Mouse (Mus musculus) megakaryocyte-erythroid progenitor cell, adult 5-6 weeks (primary cell): ENCODE data around the gene Lpp. TPM values are rescaled to one million over a fixed set of nuclear protein-coding genes. Genes with fewer than 3 reads are reported as not detected.

Experiments
- ATAC-seq: replicated peaks from 2 replicates; pipeline ENCODE4 v1.8.0; 2016; ENCODE audit warnings: mild to moderate bottlenecking, inconsistent platforms; ENCODE audit not compliant: severe bottlenecking, poor library complexity, low FRiP score, low TSS enrichment
- total RNA-seq, 2 experiments: library from RNA; stranded (forward) in 1 of 2; stranded (reverse) in 1 of 2; fragments of 200-1000, 215-1000 nt in 1 of 2; fragments of >200 nt in 1 of 2; fragmentation: Nextera tagmentation in 1 of 2; gene quantifications; 2 replicates each; pipeline ENCODE4 v1.2.3; 2014 to 2017

The Lpp gene
- total RNA-seq, 2 experiments from 2014 or later: 0.47 to 3.3 TPM

DNA sequence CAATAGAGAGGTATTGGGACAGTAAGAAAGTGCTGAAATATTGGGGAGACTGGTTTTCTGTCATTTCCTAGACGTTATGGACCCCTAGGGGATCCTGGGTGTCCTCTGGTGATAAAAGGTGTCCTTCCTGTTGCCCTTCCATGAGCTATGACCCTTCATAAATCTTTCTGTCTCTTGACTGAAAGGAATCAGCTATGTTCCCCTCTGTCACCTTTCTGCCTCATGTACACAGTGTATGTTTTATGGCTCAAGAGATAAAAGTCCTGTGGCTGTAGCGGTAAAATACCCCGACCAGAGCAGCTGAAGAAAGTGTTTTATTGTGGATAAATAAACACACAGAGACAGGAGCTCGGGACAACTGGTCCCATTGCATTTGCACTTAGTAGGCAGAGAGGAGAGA lies 5.2 kb downstream of the Lpp start:
- ATAC-seq: no peak

DNA sequence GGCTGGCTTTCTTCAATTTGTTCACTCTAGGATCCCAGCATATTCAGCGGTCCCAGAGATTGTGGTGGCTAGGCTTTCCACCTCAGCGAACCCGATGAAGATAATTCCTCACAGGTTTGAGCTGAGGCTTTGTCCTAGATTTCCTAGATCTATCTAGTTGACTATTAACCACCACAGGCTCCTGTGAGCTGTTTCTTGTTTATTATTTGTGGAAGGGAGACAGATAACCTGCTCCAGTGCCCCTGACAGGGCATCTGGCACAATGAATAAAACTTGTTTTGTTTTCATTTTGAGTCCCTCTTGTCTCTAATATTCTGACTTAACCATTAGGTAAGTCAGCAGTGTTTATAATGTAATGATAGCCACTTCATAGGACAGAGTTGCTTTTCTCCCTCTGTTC lies 5.6 kb downstream of the Lpp start:
- no peak for ATAC-seq

DNA sequence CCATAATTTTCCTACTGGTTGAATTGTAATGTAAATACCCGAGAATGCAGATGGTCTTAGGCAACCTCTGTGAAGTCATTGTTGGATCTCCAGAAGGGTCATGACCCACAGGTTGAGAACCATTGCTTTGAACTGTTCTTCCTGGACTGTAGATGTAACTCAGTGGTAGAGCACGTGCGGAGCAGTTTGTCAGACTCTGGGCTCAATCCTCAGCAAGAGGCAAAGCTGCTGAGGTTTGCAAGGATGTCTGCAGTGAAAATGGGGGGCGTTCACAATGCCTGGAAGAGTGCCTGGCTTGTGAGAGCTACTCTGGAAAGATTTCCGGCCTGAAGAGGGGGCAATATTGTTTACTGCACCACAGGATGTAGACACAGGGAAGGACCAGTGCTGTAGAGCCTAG lies 6.2 kb downstream of the Lpp start:
- ATAC-seq: no peak

DNA sequence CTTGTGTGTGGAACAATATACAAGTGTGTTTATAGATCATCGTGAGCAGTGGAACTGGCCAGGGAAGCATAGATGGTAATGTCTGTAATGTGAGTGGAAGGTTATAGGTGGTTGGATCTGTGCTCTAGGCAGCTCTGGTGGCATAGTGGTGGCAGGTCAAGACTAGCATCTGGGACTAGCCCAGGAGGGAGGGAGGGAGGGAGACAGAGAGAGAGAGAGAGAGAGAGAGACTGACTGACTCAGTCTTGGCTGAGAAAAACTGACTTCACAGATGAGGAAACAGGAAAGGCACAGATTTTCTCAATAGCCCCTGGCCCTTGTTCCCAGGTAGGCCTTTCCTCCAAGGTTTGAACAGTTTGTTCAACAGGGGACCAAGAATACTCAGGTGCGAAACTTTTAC lies 7.5 kb downstream of the Lpp start:
- ATAC-seq: no peak

DNA sequence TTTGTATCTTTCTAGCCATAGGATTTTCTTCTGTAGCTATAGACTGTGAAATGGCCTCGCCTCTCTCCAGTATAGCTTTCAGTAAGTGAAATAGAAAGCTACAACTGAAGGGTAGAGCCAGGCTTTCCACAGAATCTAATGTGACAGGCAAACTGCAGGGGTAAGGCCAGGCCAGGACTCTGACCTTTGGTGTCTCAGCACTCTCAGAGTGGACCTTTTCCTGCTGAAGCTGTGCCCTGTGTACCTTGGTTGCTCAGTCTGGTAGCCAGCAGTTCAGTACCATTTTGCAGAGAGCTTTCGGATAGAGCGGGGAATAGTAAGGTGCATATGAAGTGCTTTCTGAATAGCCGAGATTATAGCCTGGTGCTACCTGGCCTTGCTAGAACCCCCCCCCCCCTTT lies 9.5 kb downstream of the Lpp start:
- no peak for ATAC-seq

DNA sequence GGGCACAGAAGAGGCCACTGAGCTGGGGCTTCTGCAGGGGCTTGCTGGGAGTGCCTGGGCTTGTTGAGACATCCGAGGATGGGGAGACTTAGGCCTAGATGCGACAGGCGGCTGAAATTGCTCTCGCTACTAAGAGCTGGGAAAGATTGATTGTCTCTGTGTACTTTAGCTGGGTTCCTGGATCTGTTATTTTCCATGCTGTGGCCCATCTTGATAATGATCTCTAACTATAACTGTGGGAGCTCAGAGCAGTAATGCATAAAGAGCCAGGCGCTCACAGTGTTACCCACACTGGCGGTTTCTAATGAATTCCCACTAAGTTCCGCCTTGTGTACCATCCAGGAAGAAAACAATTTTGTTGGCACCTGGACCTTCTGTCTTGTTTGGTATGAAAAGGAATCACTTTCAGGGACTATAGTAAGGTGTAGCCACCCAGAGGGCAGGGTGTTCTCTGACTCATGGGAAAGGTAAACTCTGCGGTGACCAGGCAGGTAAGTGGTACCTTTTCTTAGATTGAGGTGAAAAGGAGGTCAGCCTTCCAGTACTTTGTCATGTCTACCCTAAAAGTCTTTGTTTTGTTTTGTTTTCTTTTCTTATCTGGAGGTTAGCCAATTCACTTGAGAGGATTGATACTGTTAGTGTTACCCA lies 10.6 kb downstream of the Lpp start:
- ATAC-seq: no peak

DNA sequence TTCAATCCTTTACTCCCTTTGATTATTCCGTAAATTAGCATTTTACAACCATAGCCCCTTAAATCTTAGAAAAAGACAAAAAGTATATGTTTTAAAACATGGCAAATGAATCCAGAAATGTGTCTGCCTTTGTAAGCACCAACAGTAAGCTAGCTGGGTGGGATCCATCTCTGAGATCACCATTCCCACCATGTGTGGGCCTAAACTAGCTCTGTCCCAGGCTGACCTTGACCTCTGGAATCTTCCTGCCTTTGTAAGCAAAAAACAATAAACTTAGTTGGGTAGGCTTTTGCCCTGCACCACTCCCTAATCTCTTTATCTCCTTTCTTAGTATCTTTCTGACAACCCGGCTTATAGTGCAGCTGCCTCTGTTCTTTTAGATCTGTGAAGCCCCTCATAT lies 13.2 kb downstream of the Lpp start:
- ATAC-seq: no peak

DNA sequence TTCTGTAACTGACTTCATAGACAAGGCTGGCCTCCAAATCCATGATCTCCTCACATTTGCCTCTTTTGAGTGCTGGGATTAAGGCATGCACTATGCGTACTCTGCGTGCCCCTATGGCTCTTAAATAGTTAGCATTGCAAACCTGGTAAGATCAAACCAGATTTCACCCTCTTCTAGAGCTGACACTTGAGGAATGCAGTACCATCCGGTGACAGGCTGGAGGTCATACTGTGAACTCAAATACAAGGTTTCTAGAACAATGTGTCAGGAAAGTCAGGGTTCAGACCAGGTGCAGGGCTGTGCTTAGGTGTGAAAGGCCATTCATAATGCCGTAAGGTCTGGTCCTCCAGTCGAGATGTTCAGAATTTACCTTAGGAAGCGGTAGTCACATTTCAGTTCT lies 18.0 kb downstream of the Lpp start:
- no peak for ATAC-seq

DNA sequence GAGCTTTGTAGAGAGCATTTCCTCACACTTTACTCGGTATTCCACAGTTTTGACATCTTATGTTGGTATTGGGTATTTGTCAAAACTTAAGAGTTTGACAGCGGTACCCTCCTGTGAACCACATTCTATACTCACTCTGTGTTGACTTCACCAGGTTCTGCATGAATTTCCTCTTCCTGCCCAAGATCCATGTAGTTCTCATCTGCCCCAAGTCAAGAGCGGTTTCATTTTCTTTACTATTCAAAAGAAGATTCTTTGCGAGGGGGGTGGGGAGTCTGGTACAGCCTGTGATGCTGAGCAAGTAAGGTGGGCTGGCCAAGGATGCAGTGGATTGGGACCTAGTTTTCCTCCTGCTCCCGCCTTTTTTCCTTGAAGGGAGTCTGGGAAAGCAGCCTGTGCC lies 18.9 kb downstream of the Lpp start:
- no peak for ATAC-seq

DNA sequence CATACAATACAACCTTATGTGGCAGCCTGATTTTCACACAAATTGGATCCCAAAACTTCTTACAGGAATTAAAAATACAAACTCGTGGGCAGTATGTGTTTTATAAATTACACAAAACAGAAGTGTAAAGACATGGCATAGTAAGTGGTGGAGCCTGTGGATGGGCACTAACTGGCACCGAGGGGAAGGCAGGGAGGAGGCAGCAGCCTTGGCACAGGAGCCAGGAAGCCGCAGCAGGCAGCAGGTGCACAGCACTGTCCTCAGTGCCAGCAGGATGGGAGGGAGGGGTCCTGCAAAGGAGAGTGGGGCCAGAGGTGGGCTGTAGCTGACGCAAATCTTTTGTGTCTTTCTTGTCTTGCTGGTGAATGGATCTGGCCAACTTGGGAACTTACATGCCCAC lies 19.8 kb downstream of the Lpp start:
- no peak for ATAC-seq

DNA sequence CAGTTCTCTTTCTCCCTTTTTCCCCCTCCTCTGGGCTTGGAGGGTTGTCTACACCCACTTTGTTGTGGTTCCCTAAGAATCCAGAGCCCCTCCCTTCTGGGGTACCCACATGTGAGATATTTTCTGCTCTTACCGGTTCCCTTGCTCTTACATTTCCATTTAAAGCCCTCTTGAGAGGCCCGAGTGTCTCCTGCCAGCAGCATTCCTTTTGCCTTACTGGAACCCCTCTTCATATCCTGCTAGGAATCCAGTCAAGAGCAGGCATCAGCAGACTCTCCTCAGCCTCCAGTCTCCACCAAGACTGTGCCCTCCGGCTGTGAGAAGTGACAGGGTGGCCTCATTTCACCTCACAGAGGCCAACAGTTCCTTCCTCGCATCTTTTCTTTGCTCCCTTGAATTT lies 24.7 kb downstream of the Lpp start:
- ATAC-seq: no peak

DNA sequence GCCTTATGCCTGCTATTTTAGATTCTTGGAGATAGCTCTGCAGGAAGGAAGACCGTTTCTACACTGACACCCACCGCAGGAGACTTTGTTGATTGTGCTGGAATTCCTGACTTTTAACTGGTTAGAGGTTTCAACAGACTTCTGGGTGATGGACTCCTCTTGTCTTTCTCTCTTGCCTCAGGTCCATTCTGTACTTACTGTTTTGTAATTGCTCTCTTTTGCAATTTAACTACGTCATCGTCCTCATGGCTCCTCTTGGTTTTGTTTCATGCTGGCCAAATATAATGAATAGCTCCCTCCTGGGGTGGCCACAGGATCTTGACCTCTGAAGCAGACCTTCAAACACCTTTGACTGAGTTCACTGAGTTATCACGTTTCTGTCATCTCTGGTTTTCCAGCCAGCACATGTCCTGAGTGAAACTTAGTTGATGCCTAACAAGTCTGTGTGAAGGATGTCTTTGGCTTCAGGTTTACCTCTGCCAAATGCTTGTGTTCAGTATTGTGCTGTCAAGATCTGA lies 27.4 kb downstream of the Lpp start:
- ATAC-seq: no peak

DNA sequence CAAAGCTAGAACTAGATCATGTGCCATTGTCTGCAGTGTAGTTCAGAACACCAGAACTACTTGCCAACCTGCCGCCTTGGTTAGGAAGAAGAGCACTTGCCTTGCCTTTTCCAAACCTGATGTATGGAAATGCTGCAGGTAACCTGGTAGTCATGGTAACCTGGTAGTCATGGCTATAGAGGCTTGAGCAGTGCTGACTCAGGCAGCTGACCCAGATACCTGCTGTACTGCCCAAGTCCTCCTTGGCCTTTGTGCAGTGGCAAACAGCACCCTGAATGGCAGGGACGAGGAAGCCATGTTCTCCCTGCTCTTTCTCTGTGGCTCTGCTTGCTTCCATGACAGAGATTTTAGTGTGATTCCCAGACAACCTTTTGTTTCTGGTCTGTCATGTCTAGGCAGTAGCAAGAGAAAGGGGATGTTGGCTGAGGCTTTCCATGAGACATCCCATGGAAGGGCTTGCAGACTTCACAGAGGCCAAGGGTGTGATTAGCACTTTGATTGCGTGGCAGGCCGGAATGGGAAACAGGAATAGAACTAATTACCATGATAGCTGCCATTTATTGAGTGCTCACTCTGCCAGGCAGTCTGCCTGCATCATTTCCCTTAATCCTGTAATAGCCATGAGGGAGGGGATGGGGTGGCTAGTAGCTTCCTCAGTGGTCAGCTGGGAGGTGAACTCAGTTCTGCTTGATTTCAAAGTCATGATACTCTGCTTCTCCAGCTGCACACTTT lies 28.5 kb downstream of the Lpp start:
- no peak for ATAC-seq

DNA sequence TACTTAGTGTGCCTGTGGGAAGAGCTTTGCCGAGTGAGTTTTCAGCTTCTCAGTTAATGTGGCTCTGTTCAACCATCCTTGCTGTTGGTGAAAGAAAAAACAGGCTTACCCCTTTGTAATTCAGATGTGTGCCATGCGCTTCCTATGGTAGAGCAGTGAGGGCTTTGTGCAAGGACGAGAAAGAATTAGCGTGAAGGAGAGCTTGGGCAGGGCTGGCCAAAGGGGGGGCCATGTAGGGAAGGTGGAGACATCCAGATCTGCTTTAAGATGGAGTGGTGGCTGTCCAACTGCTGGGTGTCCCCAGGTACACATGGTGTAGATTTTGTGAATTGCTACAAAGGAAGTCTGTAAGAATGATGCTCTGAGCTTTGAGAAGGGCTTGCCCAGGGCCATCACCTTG lies 29.9 kb downstream of the Lpp start:
- ATAC-seq: no peak

DNA sequence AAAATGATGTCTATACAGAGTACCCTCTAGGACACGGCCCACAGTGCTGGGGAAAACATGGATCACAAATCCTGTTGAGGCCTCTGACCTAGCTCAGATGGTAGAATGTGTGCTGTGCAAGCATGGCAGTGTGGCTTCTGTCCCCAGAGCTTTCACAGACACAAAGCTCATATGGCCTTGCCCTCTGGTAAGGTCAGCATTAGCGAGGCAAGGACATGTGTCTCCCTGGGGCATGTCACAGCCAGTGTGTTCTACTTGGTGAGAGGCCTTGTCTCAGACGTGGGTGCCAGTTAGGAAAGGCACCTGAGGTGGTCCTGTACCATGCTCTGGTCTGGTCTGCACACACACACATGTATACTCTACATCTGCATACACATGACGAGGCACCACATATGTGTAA lies 30.4 kb downstream of the Lpp start:
- ATAC-seq: no peak

DNA sequence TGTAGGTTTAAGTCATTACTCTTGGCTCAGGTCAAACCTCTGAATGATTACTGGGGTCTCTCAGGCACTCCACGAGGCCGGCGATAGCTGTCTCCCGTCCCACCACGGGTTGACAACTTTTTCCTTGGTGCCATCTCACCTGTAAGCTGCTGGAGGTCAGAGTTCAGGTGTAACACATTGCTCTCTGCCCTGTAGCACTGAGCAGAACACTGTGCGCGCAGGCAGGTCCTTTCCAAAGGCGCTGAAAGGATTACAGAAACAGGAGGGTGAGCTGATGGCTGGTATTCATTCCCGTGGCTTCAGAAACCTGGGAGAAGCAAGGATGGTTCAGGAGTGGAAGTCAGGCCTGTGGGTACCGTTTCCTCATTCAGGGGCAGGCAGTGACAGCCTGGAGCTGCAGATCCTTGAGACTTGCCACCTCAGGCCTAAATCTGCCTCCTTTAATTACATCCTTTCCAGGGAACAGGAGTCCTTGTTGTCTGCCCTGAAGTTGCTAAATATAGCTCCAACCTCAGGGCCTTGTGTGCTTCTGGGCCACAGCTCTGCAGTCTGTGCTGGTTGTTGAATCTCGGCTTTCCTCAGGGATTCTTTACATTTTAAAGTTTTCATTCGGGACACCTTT lies 31.2 kb downstream of the Lpp start:
- ATAC-seq: no peak

DNA sequence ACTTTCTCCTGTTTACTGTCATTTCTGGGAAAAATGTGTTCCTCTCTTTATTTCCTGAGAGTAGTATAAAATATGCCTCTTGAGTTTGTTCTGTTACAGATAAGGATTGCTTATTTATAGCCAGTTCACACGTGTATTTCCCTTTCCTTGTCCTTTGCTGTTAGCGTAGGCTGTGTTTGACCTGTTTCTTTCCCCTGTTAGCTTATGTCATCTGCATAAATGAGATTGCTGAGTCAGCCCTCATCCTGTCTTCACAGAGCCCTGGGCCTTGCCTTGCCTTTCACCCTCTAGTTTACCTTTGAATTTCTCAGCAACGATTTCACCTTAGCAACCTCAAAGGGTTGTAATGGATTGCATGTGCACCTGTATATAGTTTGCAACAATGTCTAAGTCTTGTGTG lies 32.5 kb downstream of the Lpp start:
- no peak for ATAC-seq

DNA sequence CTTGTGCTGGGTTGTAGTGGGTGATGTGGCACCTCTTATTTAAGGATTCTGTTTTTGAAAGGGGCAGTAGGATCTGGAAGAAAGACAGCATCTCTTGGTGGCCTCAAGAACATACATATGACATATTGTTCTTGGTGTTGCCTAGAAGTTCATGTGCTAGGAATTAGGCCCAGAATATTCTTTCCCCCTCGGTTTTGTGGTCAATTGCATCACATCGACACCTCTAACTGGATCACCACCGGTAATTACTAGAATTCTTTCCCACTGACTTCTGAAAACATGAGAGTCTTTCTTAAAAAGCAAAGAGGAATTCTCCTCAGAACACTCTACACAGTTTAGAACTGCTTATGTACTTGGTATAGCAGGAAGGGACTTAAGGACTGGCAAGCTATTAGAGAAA lies 34.3 kb downstream of the Lpp start:
- no peak for ATAC-seq

DNA sequence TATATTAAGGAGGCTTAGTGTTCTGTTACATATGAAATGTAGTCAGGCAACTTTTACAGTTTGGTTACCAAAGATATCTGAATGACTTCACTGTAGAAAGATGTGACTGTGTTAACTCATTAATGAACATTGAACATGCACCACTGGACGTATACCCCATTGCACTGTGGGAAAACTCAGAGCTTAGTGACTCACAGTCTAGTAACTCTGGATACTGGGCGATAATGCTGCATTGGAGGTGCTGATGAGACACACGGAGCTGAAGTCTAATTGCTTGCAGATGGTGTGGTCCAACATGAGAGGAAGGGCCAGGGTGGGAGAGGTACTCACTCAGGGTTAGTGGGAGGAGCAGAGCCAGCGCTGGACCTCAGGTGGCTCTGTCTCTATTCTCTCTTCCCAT lies 34.7 kb downstream of the Lpp start:
- ATAC-seq: no peak

DNA sequence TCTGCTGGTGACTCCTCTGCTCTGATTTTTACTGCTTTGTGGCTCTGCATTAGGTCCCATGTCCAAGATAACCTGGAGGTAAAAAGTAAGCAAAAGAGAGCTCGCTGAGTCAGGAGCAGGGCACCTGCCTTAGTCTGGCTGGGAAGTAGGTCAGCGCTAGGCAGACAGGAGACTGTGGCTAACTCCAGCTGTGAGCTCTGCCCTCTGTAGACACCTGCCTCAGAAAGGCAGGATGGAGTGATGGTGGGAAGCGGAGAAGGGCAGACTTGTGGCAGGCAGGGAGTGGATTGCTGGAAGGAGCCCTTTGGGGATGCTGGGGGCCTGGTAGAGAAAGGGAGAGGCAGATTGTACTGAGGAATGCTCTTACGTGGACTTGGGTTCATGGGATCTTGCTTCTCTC lies 35.4 kb downstream of the Lpp start:
- no peak for ATAC-seq

DNA sequence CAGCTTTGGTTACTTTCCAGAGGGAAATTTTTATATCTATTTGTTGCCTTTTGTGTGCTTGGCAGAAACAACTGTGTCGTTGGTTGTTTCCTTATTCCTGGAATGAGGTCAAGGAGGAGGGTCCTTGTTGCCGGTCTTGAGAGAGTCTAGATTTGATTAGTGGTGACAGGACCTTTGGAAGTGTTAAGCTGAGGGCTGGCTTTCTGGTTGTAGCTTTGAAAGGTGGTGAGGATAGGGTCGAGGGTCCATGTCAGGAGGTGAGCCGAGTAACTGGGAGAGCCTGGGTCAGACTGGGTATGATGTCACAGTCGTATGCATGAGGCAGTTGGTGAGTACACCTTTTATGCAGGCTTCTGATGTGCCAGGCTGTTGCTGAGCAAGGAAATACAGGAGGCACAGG lies 36.4 kb downstream of the Lpp start:
- no peak for ATAC-seq
